Mouse (Mus musculus) liver, embryonic 16.5 days (tissue): ENCODE data around the gene Dnajc30. TPM values are rescaled to one million over a fixed set of nuclear protein-coding genes. Genes with fewer than 3 reads are reported as not detected.

Experiments
- ATAC-seq: fragments of 200-750 bp; cut with Nextera tagmentation; 2 replicates; pipeline ENCODE4 v1.8.0; 2017; ENCODE audit warnings: low read depth, mild to moderate bottlenecking, moderate number of reproducible peaks, moderate library complexity
- H3K27ac ChIP-seq: fragments of 300-500 bp; sonication (generic); 2 replicates; pipeline ENCODE4 v1.5.1; 2014; ENCODE audit warnings: mild to moderate bottlenecking, low read length
- H3K27me3 ChIP-seq: fragments of 300-500 bp; sonication (generic); 2 replicates; pipeline ENCODE4 v1.6.1; 2014; ENCODE audit warnings: low read depth, low read length, mixed read lengths; ENCODE audit not compliant: control insufficient read depth, insufficient read depth
- H3K36me3 ChIP-seq: fragments of 300-500 bp; sonication (generic); 2 replicates; pipeline ENCODE4 v1.6.1; 2014; ENCODE audit warnings: mild to moderate bottlenecking; ENCODE audit not compliant: control insufficient read depth, insufficient read depth
- H3K4me1 ChIP-seq: fragments of 300-500 bp; sonication (generic); 2 replicates; pipeline ENCODE4 v1.6.1; 2014; ENCODE audit warnings: low read depth, low read length, mixed read lengths; ENCODE audit not compliant: control insufficient read depth
- H3K4me2 ChIP-seq: fragments of 300-500 bp; sonication (generic); 2 replicates; pipeline ENCODE4 v1.6.1; 2014; ENCODE audit warnings: low read depth, low read length, mixed read lengths
- H3K4me3 ChIP-seq: fragments of 300-500 bp; sonication (generic); 2 replicates; pipeline ENCODE4 v1.5.1; 2014; ENCODE audit warnings: low read depth, mild to moderate bottlenecking, low read length
- H3K9ac ChIP-seq: fragments of 300-500 bp; sonication (generic); 2 replicates; pipeline ENCODE4 v1.6.1; 2014; ENCODE audit warnings: low read depth, low read length
- H3K9me3 ChIP-seq: fragments of 300-500 bp; sonication (generic); replicated peaks from 2 replicates; pipeline ENCODE4 v1.6.1; 2016; ENCODE audit warnings: low read length; ENCODE audit not compliant: control insufficient read depth
- WGBS: fragments of 180-500 bp; shearing (Covaris S2); extraction: QIAGEN DNeasy Blood & Tissue Kit; methylation state at CpG from one replicate; pipeline ENCODE4 v1.1.7; 2014; ENCODE audit not compliant: insufficient replicate concordance; 5-methylcytosine and 5-hydroxymethylcytosine counted together
- polyA plus RNA-seq: library from polyadenylated mRNA; unstranded; fragments of >200 nt; fragmentation: Nextera tagmentation; extraction: Ambion mirVana; gene quantifications from 2 replicates; pipeline ENCODE4 v1.2.1, GENCODE M21; 2015

The Dnajc30 gene
- polyA plus RNA-seq, 1 experiment from 2014 or later, result 15.2 TPM

- Histone ChIP-seq H3K36me3 (no peaks in the 10 kb centered on the region), H3K4me3 (no peak overlapping the region), H3K9ac (no peak overlapping the region), H3K4me1 (peaks cover 11% of the 10 kb centered on the region), H3K9me3 (no peaks in the 10 kb centered on the region), H3K4me2 (no peak overlapping the region), H3K27ac (no peak overlapping the region), H3K27me3 (no peaks in the 10 kb centered on the region)
- WGBS, result 68% methylated on average over 5 of the region's 5 CpGs
- ATAC-seq, result no peak
Measured at GRCm38 (mm10) chr5:135032581-135032980, 31.4 kb upstream of the Dnajc30 start.

- Histone ChIP-seq H3K4me3 (no peak overlapping the region), H3K9me3 (no peaks in the 10 kb centered on the region), H3K4me2 (no peak overlapping the region), H3K27ac (no peak overlapping the region), H3K9ac (no peak overlapping the region), H3K36me3 (no peaks in the 10 kb centered on the region), H3K27me3 (no peaks in the 10 kb centered on the region), H3K4me1 (peaks cover 11% of the 10 kb centered on the region)
- ATAC-seq, result no peak
- WGBS, result 85% methylated on average over 2 of the region's 2 CpGs
Measured at GRCm38 (mm10) chr5:135034593-135034992, 29.4 kb upstream of the Dnajc30 start.

- WGBS, result 59% methylated on average over 18 of the region's 18 CpGs
- H3K36me3 ChIP-seq, result no peaks in the 10 kb centered on the region
- no peak overlapping the region for H3K4me3 ChIP-seq
- no peak overlapping the region for H3K9ac ChIP-seq
- H3K4me1 ChIP-seq, result peaks cover 20% of the 10 kb centered on the region
- peak overlapping the region; percentile 22; the same call in 1 of the 2 replicates for H3K4me2 ChIP-seq
- H3K9me3 ChIP-seq, result no peaks in the 10 kb centered on the region
- ATAC-seq, result peak; percentile 87
- no peaks in the 10 kb centered on the region for H3K27me3 ChIP-seq
- H3K27ac ChIP-seq, result peak overlapping the region; percentile 35; the same call in 1 of the 2 replicates
Measured at GRCm38 (mm10) chr5:135035608-135036359, 28.2 kb upstream of the Dnajc30 start.

GRCm38 (mm10) chr5:135037946-135038345 is 26.1 kb upstream of the Dnajc30 start:
- Histone ChIP-seq H3K9ac (no peak overlapping the region), H3K4me1 (peaks cover 29% of the 10 kb centered on the region), H3K36me3 (no peaks in the 10 kb centered on the region), H3K27ac (no peak overlapping the region), H3K4me2 (no peak overlapping the region), H3K27me3 (no peaks in the 10 kb centered on the region), H3K9me3 (no peaks in the 10 kb centered on the region), H3K4me3 (no peak overlapping the region)
- ATAC-seq, result no peak
- 57% methylated on average over 3 of the region's 3 CpGs for WGBS

- H3K9me3 ChIP-seq, result no peaks in the 10 kb centered on the region
- H3K4me2 ChIP-seq, result no peak overlapping the region
- no peaks in the 10 kb centered on the region for H3K27me3 ChIP-seq
- H3K36me3 ChIP-seq, result no peaks in the 10 kb centered on the region
- H3K9ac ChIP-seq, result no peak overlapping the region
- 40% methylated on average over 9 of the region's 9 CpGs for WGBS
- H3K27ac ChIP-seq, result no peak overlapping the region
- peaks cover 29% of the 10 kb centered on the region for H3K4me1 ChIP-seq
- H3K4me3 ChIP-seq, result no peak overlapping the region
- no peak for ATAC-seq
Measured at GRCm38 (mm10) chr5:135039541-135039940, 24.5 kb upstream of the Dnajc30 start.

- no peak overlapping the region for H3K4me2 ChIP-seq
- no peak overlapping the region for H3K9ac ChIP-seq
- no peaks in the 10 kb centered on the region for H3K9me3 ChIP-seq
- no peak overlapping the region for H3K27ac ChIP-seq
- no peaks in the 10 kb centered on the region for H3K36me3 ChIP-seq
- H3K4me1 ChIP-seq, result peaks cover 29% of the 10 kb centered on the region
- H3K27me3 ChIP-seq, result no peaks in the 10 kb centered on the region
- no peak for ATAC-seq
- 37% methylated on average over 6 of the region's 6 CpGs for WGBS
- no peak overlapping the region for H3K4me3 ChIP-seq
Measured at GRCm38 (mm10) chr5:135040059-135040458, 23.9 kb upstream of the Dnajc30 start.

GRCm38 (mm10) chr5:135040777-135041176 is 23.2 kb upstream of the Dnajc30 start:
- no peak overlapping the region for H3K9ac ChIP-seq
- no peak overlapping the region for H3K27ac ChIP-seq

GRCm38 (mm10) chr5:135042105-135042788 is 21.8 kb upstream of the Dnajc30 start:
- Histone ChIP-seq H3K27ac (no peak overlapping the region), H3K9ac (no peak overlapping the region)

More at GRCm38 (mm10) chr5:135040777-135041176, 23.2 kb upstream of the Dnajc30 start:
- no peaks in the 10 kb centered on the region for H3K9me3 ChIP-seq
- no peak overlapping the region for H3K4me2 ChIP-seq
- H3K27me3 ChIP-seq, result no peaks in the 10 kb centered on the region
- whole genome bisulfite sequencing, result 38% methylated on average over 11 of the region's 11 CpGs
- no peak overlapping the region for H3K4me3 ChIP-seq
- ATAC-seq, result no peak
- peaks cover 24% of the 10 kb centered on the region for H3K4me1 ChIP-seq
- no peaks in the 10 kb centered on the region for H3K36me3 ChIP-seq

GRCm38 (mm10) chr5:135044575-135044974 is 19.4 kb upstream of the Dnajc30 start:
- ATAC-seq, result no peak
- 64% methylated on average over 3 of the region's 3 CpGs for WGBS

More at GRCm38 (mm10) chr5:135042105-135042788, 21.8 kb upstream of the Dnajc30 start:
- H3K27me3 ChIP-seq, result no peaks in the 10 kb centered on the region
- H3K36me3 ChIP-seq, result no peaks in the 10 kb centered on the region
- H3K4me3 ChIP-seq, result peak overlapping the region; percentile 15
- H3K4me1 ChIP-seq, result peaks cover 18% of the 10 kb centered on the region
- ATAC-seq, result peak; percentile 75
- WGBS, result 46% methylated on average over 21 of the region's 21 CpGs
- H3K4me2 ChIP-seq, result peak overlapping the region; percentile 15
- H3K9me3 ChIP-seq, result no peaks in the 10 kb centered on the region

More at GRCm38 (mm10) chr5:135044575-135044974, 19.4 kb upstream of the Dnajc30 start:
- H3K9me3 ChIP-seq, result no peaks in the 10 kb centered on the region
- peaks cover 18% of the 10 kb centered on the region for H3K4me1 ChIP-seq
- no peaks in the 10 kb centered on the region for H3K27me3 ChIP-seq
- H3K27ac ChIP-seq, result no peak overlapping the region
- no peak overlapping the region for H3K9ac ChIP-seq
- H3K4me2 ChIP-seq, result no peak overlapping the region
- H3K36me3 ChIP-seq, result no peaks in the 10 kb centered on the region
- H3K4me3 ChIP-seq, result no peak overlapping the region
